ENCODE assay signal across 9 mouse cellular contexts in the genomic region with DNA sequence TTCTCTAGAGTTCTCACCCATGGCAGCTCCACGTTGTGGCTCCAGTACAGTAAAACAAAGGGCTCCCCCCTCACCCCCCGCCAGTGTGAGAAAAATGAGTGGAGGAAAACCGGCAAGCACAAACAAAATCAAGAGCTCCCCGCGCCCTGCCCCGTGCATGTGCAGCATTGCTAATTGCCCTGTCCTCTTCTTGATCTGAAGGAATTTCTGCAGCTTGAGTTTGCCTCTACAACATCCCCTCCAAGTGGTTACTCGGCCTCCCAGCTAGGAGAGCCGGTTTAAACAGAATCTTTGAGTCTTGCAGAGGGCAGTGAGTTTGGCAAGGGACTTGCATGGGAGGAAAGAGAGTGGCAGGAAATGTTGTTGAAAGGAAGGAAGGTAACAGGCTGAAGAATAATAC. TPM values are rescaled to one million over a fixed set of nuclear protein-coding genes. Genes with fewer than 3 reads are reported as not detected.
DNase-seq lines count a peak whose midpoint lies in the region; ATAC-seq and TF ChIP-seq lines count a peak whose summit lies in the region.
"Had no signal": no experiment of that assay in that cellular context is flagged by ENCODE, and none has a peak within 500 bp of the region (broad histone marks: within the 10 kb centered on the region; RNA-seq: fewer than 3 reads in every experiment).

No protein-coding gene starts in this region.

- TF ChIP-seq EP300 in liver, postnatal 0 days (IDR thresholded peaks at IDR 0.05; ENCODE audit: low read depth) = no peak

- H3K9me3 ChIP-seq in liver, postnatal 0 days (ENCODE audit: low read length) = no peaks in the 10 kb centered on the region
- no peaks in the 10 kb centered on the region for H3K9me3 ChIP-seq in liver, embryonic 12.5 days (replicated peaks)
- H3K9me3 ChIP-seq in heart, embryonic 15.5 days (replicated peaks) = no peaks in the 10 kb centered on the region
- H3K9me3 ChIP-seq in kidney, postnatal 0 days (replicated peaks; ENCODE audit: low read length) = no peaks in the 10 kb centered on the region
- H3K9me3 ChIP-seq in neural tube, embryonic 15.5 days (replicated peaks) = no peaks in the 10 kb centered on the region
- H3K9me3 ChIP-seq: limb, embryonic 12.5 days had no signal

- H3K27me3 ChIP-seq in liver, postnatal 0 days (ENCODE audit: insufficient read depth, low read length) = peaks cover 5% of the 10 kb centered on the region; the same call in 1 of the 2 replicates
- H3K27me3 ChIP-seq in liver, embryonic 12.5 days (replicated peaks) = peaks cover 27% of the 10 kb centered on the region
- H3K27me3 ChIP-seq in heart, embryonic 15.5 days = no peaks in the 10 kb centered on the region
- no peaks in the 10 kb centered on the region for H3K27me3 ChIP-seq in kidney, postnatal 0 days (ENCODE audit: insufficient read depth, low read length)
- no peaks in the 10 kb centered on the region for H3K27me3 ChIP-seq in neural tube, embryonic 15.5 days (replicated peaks)

- TF ChIP-seq CTCF in liver, postnatal 0 days (IDR thresholded peaks at IDR 0.05; ENCODE audit: low read depth) = peak; percentile 44
- peak; percentile 71 for TF ChIP-seq CTCF in kidney, postnatal 0 days (IDR thresholded peaks at IDR 0.05; ENCODE audit: low read depth)

- H3K36me3 ChIP-seq in liver, postnatal 0 days (replicated peaks; ENCODE audit: insufficient read depth, low read length) = no peaks in the 10 kb centered on the region
- no peaks in the 10 kb centered on the region for H3K36me3 ChIP-seq in liver, embryonic 12.5 days
- H3K36me3 ChIP-seq in heart, embryonic 15.5 days = no peaks in the 10 kb centered on the region
- no peaks in the 10 kb centered on the region for H3K36me3 ChIP-seq in kidney, postnatal 0 days (ENCODE audit: insufficient read depth, low read length)
- no peaks in the 10 kb centered on the region for H3K36me3 ChIP-seq in neural tube, embryonic 15.5 days
- H3K36me3 ChIP-seq: limb, embryonic 12.5 days had no signal

- no peak overlapping the region; the same call in 1 of the 2 replicates for H3K27ac ChIP-seq in liver, postnatal 0 days (ENCODE audit: low read depth)
- H3K27ac ChIP-seq in liver, embryonic 12.5 days = no peak overlapping the region
- H3K27ac ChIP-seq in heart, embryonic 15.5 days = peak overlapping the region; percentile 45
- no peak overlapping the region for H3K27ac ChIP-seq in kidney, postnatal 0 days
- no peak overlapping the region for H3K27ac ChIP-seq in neural tube, embryonic 15.5 days (replicated peaks)
- H3K27ac ChIP-seq: limb, embryonic 12.5 days had no signal

- ATAC-seq in liver, postnatal 0 days = no peak
- no peak for ATAC-seq in liver, embryonic 12.5 days
- no peak for ATAC-seq in heart, embryonic 15.5 days (replicated peaks; ENCODE audit: insufficient number of reproducible peaks, insufficient read depth, low FRiP score, low read depth)
- ATAC-seq in kidney, postnatal 0 days (replicated peaks; ENCODE audit: low FRiP score, low read depth) = peak; percentile 57
- peak; percentile 38; the same call in 1 of the 2 replicates for ATAC-seq in neural tube, embryonic 15.5 days (ENCODE audit: low FRiP score)

- 0 out of 2 replicates have a peak overlapping the region, but pooled peaks have one; percentile 18 for H3K4me2 ChIP-seq in liver, postnatal 0 days (ENCODE audit: low read depth, low read length)
- no peak overlapping the region for H3K4me2 ChIP-seq in liver, embryonic 12.5 days
- peak overlapping the region; percentile 37 for H3K4me2 ChIP-seq in heart, embryonic 15.5 days
- H3K4me2 ChIP-seq in kidney, postnatal 0 days (ENCODE audit: low read length) = no peak overlapping the region
- H3K4me2 ChIP-seq in neural tube, embryonic 15.5 days = peak overlapping the region; percentile 26
- H3K4me2 ChIP-seq: limb, embryonic 12.5 days had no signal

- DNase-seq in liver, postnatal 0 days = peak; percentile 15
- peak; percentile 50 for DNase-seq in embryo, embryonic 10 days (ENCODE audit: low spot score)
- DNase-seq in kidney, postnatal 0 days (ENCODE audit: low spot score) = peak; percentile 77
- no peak for DNase-seq in c-Kit-positive CD71-positive TER-119-positive erythroid progenitor cells, embryonic 14.5 days (ENCODE audit: low spot score)
- no peak for DNase-seq in spleen, postnatal 14 days (ENCODE audit: low spot score in 2 of 2)

- WGBS in liver, postnatal 0 days (ENCODE audit: insufficient replicate concordance) = 41% methylated on average over 8 of the region's 8 CpGs
- 27% methylated on average over 8 of the region's 8 CpGs for WGBS in liver, embryonic 12.5 days (ENCODE audit: insufficient replicate concordance)
- 27% methylated on average over 8 of the region's 8 CpGs for WGBS in heart, embryonic 15.5 days
- WGBS in kidney, postnatal 0 days = 24% methylated on average over 8 of the region's 8 CpGs
- WGBS in neural tube, embryonic 15.5 days = 19% methylated on average over 8 of the region's 8 CpGs

- no peak overlapping the region for H3K4me3 ChIP-seq in liver, postnatal 0 days (ENCODE audit: low read depth, low read length)
- no peak overlapping the region for H3K4me3 ChIP-seq in liver, embryonic 12.5 days
- no peak overlapping the region for H3K4me3 ChIP-seq in heart, embryonic 15.5 days
- H3K4me3 ChIP-seq in kidney, postnatal 0 days (replicated peaks; ENCODE audit: low read depth, low read length) = no peak overlapping the region
- H3K4me3 ChIP-seq in neural tube, embryonic 15.5 days (replicated peaks) = no peak overlapping the region
- H3K4me3 ChIP-seq: limb, embryonic 12.5 days had no signal

- no peaks in the 10 kb centered on the region for H3K4me1 ChIP-seq in liver, postnatal 0 days (ENCODE audit: insufficient read depth)
- 0 out of 2 replicates have a peak, but pooled peaks cover 11% of the 10 kb centered on the region for H3K4me1 ChIP-seq in liver, embryonic 12.5 days
- H3K4me1 ChIP-seq in heart, embryonic 15.5 days (replicated peaks) = peaks cover 2% of the 10 kb centered on the region
- H3K4me1 ChIP-seq in kidney, postnatal 0 days (replicated peaks; ENCODE audit: insufficient read depth, low read length) = no peaks in the 10 kb centered on the region
- H3K4me1 ChIP-seq in neural tube, embryonic 15.5 days = peaks cover 5% of the 10 kb centered on the region; the same call in 1 of the 2 replicates
- H3K4me1 ChIP-seq: limb, embryonic 12.5 days had no signal

- no peak overlapping the region for H3K9ac ChIP-seq in liver, postnatal 0 days (replicated peaks)
- H3K9ac ChIP-seq in liver, embryonic 12.5 days = no peak overlapping the region
- H3K9ac ChIP-seq in heart, embryonic 15.5 days = no peak overlapping the region
- H3K9ac ChIP-seq in kidney, postnatal 0 days (ENCODE audit: low read depth, low read length) = no peak overlapping the region
- H3K9ac ChIP-seq in neural tube, embryonic 15.5 days (replicated peaks) = no peak overlapping the region
- H3K9ac ChIP-seq: limb, embryonic 12.5 days had no signal

RNA-seq across cellular contexts. Expression of a gene that starts 3.6 kb away (rescaled TPM):
- polyA plus RNA-seq in liver, postnatal 0 days (2015; fragmentation: Nextera tagmentation; extraction: Ambion mirVana) = 1,722 and 1,837 TPM in 2 replicates
- polyA plus RNA-seq in liver, embryonic 12.5 days (2016; fragmentation: Nextera tagmentation; extraction: Ambion mirVana) = 1,414 and 1,473 TPM in 2 replicates
- 2,285 and 2,968 TPM in 2 replicates for polyA plus RNA-seq in heart, embryonic 15.5 days (2015; fragmentation: Nextera tagmentation; extraction: Ambion mirVana)
- polyA plus RNA-seq in kidney, postnatal 0 days (2015; fragmentation: Nextera tagmentation; extraction: Ambion mirVana) = 3,825 and 4,073 TPM in 2 replicates
- 4,491 and 5,117 TPM in 2 replicates for polyA plus RNA-seq in neural tube, embryonic 15.5 days (2015; fragmentation: Nextera tagmentation; extraction: Ambion mirVana)

RNA-seq across cellular contexts. Expression of a gene that starts 51.4 kb away (rescaled TPM):
- polyA plus RNA-seq in liver, postnatal 0 days (2015; fragmentation: Nextera tagmentation; extraction: Ambion mirVana) = 0.96 and 1.2 TPM in 2 replicates
- 0.13 and 0.52 TPM in 2 replicates for polyA plus RNA-seq in liver, embryonic 12.5 days (2016; fragmentation: Nextera tagmentation; extraction: Ambion mirVana)
- polyA plus RNA-seq in heart, embryonic 15.5 days (2015; fragmentation: Nextera tagmentation; extraction: Ambion mirVana) = 0.26 and 0.37 TPM in 2 replicates
- 0.18 and 0.26 TPM in 2 replicates for polyA plus RNA-seq in kidney, postnatal 0 days (2015; fragmentation: Nextera tagmentation; extraction: Ambion mirVana)
- polyA plus RNA-seq in neural tube, embryonic 15.5 days (2015; fragmentation: Nextera tagmentation; extraction: Ambion mirVana) = 0.08 TPM in 1 of 2 replicates, not detected in the other

Comparison
In these comparisons a context has a peak if more than half of its experiments do, and no peak if none do; other contexts are left out.
1. H3K4me2 ChIP-seq: peak in liver, postnatal 0 days (single experiment), heart, embryonic 15.5 days (single experiment) and neural tube, embryonic 15.5 days (single experiment); none in liver, embryonic 12.5 days (single experiment) and kidney, postnatal 0 days (single experiment).
2. ATAC-seq: peak in kidney, postnatal 0 days (single experiment) and neural tube, embryonic 15.5 days (single experiment); none in liver, postnatal 0 days (single experiment), liver, embryonic 12.5 days (single experiment) and heart, embryonic 15.5 days (single experiment).
3. DNase-seq: peak in liver, postnatal 0 days (single experiment), embryo, embryonic 10 days (single experiment) and kidney, postnatal 0 days (single experiment); none in c-Kit-positive CD71-positive TER-119-positive erythroid progenitor cells, embryonic 14.5 days (single experiment) and spleen, postnatal 14 days (0 of 2).